Mouse (Mus musculus) splenic B cell, adult 2 months (primary cell): ENCODE results near the gene Atp13a4.

Source experiments
- DNase-seq: peaks from one replicate; pipeline ENCODE4 v3.0.0-alpha.2; 2011; ENCODE audit warnings: low read depth, low spot score
- H3K27me3 ChIP-seq: 2 replicates; pipeline ENCODE4 v1.6.1; 2012; ENCODE audit warnings: mild to moderate bottlenecking, low read length, moderate library complexity, mixed read lengths; ENCODE audit not compliant: control insufficient read depth, poor library complexity, insufficient read depth, severe bottlenecking
- H3K36me3 ChIP-seq: 2 replicates; pipeline ENCODE4 v1.6.1; 2012; ENCODE audit warnings: mild to moderate bottlenecking, low read length, moderate library complexity, mixed read lengths; ENCODE audit not compliant: control insufficient read depth, poor library complexity, insufficient read depth, severe bottlenecking

Atp13a4 gene

DNA sequence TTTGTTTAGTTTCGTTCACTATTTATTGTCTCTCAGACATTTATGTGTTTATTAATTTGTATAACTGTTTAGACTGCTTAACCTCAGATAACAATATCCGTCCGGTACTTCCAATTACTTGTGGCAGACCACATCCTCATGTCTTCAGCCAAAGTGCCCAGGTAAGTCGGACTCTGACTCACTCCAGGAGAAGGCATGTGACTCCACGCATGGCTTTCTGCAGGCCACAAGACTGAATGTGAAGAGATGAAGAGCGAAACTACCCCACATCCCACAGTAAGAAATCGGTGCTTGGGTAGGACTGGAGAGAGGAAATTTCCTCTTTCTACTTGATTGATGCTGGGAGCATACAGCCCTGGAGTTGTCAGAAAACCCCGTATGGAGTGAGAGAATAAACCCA lies 18.1 kb downstream of the Atp13a4 start:
- H3K36me3 ChIP-seq: no peaks in the 10 kb centered on the region
- peaks cover 2% of the 10 kb centered on the region; the same call in 1 of the 2 replicates for H3K27me3 ChIP-seq
- no peak for DNase-seq

DNA sequence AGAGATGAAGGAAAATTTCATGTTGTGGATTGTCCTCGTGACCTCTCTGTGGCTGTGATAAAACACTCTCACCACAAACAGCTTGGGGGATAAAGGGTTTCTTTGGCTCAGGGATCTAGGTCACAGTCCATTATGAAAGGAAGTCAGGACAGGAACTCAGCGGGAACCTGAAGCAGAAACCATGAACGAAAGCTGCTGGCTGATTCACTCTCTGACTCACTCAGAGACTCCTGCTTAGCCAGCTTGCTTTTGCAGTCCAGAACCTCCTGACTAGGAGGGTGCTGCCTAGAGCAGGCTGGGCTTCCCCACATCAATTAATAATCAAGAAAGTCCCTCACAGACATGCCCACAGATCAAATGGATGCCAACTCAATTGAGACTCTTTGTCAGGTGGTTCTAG lies 32.2 kb downstream of the Atp13a4 start:
- no peak for DNase-seq
- Histone ChIP-seq H3K27me3 (no peaks in the 10 kb centered on the region), H3K36me3 (no peaks in the 10 kb centered on the region; the same call in 1 of the 2 replicates)

DNA sequence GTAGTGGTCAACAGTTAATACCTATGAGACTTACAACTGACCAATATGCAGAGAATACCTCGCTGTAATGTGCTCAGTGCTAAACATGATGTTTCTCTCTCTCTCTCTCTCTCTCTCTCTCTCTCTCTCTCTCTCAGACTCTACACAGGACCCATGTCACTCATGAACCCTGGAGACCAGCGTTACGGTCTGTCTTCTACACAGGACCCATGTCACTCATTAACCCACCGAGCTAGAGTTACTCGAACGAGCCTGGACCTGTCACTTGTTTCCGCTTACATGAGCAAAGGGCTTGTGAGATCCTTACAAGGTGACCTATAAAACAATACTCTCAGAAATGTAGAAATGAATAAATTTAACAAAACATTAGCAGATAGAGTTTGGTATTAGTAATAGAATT lies 33.9 kb downstream of the Atp13a4 start:
- DNase-seq: no peak
- H3K27me3 ChIP-seq: no peaks in the 10 kb centered on the region
- no peaks in the 10 kb centered on the region; the same call in 1 of the 2 replicates for H3K36me3 ChIP-seq

DNA sequence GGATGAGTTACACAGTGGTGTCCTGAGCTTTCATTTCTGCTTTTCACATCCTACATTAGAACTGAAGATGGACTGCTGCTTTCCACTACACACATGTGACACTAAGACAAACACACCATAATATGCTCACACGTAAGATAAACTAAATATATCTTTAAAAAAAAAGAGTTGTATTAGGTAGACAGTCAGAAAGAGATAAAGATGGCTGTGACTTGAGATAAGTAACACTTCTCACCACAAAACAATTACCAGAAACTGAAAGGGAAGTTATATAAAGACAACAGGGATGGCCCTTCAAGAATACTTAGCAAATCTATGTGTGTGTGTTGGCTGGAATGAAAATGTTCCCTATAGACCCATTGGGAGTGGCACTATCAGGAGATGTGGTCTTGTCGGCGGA lies 34.8 kb downstream of the Atp13a4 start:
- no peak for DNase-seq
- no peaks in the 10 kb centered on the region for H3K27me3 ChIP-seq
- no peaks in the 10 kb centered on the region for H3K36me3 ChIP-seq

DNA sequence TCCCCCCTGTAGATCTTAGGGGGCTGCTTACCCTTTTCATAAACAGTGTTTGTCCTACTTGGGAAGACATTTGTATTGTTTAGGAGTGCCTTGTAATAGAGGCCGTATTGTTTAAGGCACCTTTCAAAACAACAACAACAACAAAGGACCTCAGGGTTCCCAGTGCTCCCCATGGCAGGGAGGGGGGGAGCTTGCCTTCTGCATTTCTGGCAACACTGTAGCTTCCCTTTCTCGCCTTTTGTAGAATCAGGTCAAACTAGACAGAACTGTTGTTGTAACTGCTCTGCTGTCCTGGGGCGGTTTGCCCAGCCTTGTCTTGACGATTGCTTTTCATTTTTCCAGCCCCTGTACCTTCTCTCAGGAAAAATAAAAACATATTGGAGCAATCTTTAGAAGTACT lies 40.0 kb downstream of the Atp13a4 start:
- no peaks in the 10 kb centered on the region for H3K27me3 ChIP-seq
- DNase-seq: no peak
- no peaks in the 10 kb centered on the region for H3K36me3 ChIP-seq

DNA sequence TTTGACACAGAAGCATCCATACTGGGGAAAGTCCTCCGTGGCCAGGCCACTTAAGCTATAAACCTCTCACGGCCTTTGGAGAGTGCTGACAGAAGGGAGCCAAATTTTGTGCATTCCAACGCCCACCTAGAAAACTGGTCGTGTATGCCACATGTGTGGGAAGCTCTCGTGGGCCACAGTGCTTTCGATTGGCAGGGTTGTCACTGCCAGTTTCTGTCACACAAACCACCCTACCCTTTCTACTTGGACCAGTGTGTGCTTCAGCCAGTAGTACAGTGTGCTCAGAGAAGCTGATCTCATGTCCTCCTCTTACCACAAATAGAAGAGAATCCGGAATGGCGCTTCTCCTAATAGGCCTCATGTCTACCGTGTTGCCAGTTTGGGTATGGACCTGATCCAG lies 40.5 kb downstream of the Atp13a4 start:
- Histone ChIP-seq H3K36me3 (no peaks in the 10 kb centered on the region), H3K27me3 (no peaks in the 10 kb centered on the region)
- no peak for DNase-seq

DNA sequence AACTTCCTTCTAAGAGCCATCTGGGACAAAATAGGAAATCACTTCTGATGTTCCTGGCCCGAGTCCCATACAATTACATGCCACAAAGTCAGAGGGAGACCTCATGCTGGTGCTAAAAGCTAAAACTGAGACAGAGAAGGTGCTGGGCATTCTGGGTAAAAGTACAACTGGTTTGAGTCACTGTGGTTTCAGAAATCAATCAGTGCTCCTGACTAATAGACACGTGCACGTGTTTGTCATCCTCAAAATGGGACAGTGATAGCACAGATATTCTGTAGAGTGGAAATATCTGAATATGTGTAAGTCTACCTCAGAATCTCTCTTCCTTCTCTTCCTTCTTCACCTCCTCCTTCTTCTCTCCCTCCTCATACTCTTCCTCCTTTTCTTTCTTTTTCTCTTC lies 53.6 kb downstream of the Atp13a4 start:
- Histone ChIP-seq H3K27me3 (no peaks in the 10 kb centered on the region), H3K36me3 (no peaks in the 10 kb centered on the region)
- DNase-seq: no peak

DNA sequence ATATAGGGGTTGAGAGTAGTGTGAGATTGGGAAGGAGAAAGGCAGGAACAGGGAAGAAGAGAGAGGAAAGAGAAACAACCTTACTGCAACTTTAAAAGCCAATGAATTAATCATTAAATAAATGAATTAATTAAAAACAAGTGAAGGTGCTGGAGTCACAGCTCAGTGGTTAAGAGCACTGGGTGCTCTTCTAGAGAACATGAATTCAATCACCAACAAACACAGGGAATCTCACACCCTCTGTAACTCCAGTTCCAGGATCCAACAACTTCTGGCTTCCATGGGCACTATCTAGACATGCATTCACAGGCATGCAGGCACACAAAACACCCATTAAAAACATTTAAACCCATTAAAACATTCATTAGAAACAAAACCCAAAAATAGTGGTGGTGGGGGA lies 63.2 kb downstream of the Atp13a4 start:
- no peak for DNase-seq
- no peaks in the 10 kb centered on the region for H3K27me3 ChIP-seq
- no peaks in the 10 kb centered on the region for H3K36me3 ChIP-seq

DNA sequence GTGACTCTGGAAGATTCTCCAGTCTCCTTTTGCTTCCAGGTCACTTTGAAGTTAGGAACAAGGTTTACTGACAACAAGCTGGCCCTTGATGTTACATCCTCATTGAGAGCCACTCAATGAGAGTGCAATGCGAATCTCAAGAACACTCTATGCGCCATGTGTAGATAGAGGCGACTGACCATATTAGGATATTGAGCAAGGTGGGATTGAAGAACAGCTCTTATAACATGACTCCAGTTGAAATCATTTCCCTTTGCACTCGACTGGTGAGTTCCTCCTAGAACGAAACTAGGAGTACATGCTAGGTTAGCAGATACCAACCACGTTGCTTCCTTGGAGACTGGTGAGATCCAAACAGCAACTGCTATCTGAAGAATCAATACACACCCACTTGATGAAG lies 64.3 kb downstream of the Atp13a4 start:
- no peak for DNase-seq
- Histone ChIP-seq H3K36me3 (no peaks in the 10 kb centered on the region), H3K27me3 (no peaks in the 10 kb centered on the region)

DNA sequence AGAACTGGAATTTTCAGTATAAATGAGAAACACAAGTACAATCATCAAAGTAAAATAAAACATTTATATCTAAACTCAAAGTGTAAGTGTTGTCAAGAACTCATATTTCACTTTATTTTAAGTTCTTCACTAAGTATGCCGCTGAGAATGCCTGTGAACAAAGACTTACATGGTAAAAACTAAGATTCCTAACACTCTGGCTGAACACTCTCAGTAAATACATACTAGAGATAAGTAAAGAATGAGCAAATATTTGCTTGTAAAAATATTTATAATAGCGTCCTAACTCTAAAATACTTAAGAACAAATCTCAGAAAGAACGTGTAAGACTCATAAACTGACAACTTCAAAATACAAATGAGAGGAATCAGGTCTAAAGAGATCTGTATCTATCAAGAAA lies 80.9 kb downstream of the Atp13a4 start:
- DNase-seq: no peak
- no peaks in the 10 kb centered on the region for H3K36me3 ChIP-seq
- H3K27me3 ChIP-seq: no peaks in the 10 kb centered on the region

DNA sequence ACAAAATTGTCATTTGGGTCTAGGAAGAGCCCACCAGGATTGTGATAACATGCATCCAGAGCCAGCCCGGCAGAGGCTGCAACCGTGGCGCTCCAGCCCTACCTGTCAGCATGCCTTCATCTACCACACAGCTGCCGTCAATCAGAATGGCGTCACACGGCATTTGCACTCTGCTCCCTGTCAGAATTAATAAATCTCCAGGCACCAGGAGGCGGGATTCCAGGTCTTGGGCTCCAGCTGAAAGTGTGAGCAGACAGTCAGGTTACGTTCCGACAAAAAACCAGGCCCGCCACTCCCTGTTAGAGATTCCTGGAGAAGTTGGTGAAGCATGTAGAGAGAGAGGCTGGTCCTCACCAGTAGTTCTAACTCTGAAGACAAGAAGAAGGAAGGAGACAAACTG lies 85.3 kb downstream of the Atp13a4 start:
- H3K27me3 ChIP-seq: no peaks in the 10 kb centered on the region
- DNase-seq: no peak

DNA sequence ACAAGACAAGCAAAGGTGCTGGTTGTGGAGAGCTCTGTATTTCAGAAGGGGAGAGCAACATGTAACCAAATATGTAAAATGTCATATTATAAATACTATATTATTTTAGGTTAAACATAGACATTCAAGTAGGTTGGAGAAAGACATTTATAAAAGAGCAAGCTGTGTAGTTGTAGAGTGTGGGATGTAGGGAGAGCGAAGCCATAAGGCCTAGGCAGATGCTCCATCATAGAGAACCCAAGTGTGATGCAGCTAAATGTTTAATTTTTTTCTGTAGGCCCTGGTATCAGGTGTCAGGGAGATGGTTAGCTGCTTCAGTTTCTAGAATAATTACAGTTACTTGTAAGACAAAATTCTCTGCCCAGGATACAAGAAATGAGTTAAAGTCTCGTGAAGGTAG lies 87.8 kb downstream of the Atp13a4 start:
- H3K27me3 ChIP-seq: no peaks in the 10 kb centered on the region
- DNase-seq: no peak
- H3K36me3 ChIP-seq: no peaks in the 10 kb centered on the region

More for the DNA sequence above, 85.3 kb downstream of the Atp13a4 start:
- H3K36me3 ChIP-seq: no peaks in the 10 kb centered on the region

DNA sequence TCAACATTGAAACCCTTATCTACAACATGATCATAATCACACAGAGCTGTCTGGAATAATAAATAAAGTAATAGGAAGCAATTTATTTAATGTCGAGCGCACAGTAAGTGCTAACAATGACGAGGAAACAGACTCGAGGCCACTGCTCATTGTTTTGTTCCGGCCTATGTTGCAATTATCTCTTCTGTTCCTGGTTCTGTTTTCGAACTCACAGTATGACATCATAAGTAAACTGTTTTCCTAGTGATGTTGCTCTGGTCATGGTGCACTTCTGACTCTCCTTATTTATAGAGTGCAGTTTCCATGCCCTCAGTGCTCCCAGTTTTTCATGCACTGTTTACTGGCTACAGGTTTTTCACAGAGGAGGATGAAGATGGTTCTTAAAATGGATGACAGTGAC lies 91.4 kb downstream of the Atp13a4 start:
- DNase-seq: no peak
- H3K27me3 ChIP-seq: no peaks in the 10 kb centered on the region
- no peaks in the 10 kb centered on the region for H3K36me3 ChIP-seq

DNA sequence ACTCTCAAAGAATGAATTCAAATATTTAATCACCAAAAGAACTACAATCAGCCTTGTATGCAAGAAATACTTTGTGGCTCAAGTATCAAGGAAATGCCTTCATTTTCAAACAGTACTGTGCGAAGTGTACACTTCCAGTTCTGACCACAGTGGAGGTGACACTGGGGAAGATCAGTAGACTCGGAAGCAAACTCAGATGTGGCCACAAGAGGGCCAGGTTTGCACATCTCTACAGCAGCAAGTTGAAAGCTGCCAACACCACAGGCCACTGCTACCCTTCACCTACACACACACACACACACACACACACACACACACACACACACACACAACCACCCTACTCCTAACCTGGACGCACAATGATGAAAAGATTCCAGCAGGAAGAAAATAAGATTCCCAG lies 93.0 kb downstream of the Atp13a4 start:
- Histone ChIP-seq H3K27me3 (no peaks in the 10 kb centered on the region), H3K36me3 (no peaks in the 10 kb centered on the region)
- DNase-seq: peak; percentile 12

DNA sequence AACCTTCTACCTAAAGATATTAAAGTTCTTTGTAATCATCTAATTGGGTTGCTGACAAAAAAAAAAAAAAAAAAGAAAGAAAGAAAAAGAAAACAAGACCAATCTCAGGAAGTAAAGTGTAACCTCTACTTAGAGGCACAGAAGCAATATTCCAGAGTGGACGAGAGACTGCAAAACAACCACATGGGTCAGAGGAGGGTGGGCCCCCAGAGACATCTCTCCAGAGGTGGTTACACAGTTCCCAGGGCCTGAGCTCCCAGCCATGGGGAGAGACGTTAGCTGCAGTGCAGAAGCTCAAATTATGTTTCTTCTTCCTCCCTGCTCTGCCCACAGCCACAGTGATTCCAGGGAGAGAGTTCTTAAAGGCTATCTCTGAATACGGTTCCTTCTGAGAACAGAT lies 102.5 kb downstream of the Atp13a4 start:
- H3K27me3 ChIP-seq: no peaks in the 10 kb centered on the region
- no peaks in the 10 kb centered on the region for H3K36me3 ChIP-seq
- DNase-seq: no peak

DNA sequence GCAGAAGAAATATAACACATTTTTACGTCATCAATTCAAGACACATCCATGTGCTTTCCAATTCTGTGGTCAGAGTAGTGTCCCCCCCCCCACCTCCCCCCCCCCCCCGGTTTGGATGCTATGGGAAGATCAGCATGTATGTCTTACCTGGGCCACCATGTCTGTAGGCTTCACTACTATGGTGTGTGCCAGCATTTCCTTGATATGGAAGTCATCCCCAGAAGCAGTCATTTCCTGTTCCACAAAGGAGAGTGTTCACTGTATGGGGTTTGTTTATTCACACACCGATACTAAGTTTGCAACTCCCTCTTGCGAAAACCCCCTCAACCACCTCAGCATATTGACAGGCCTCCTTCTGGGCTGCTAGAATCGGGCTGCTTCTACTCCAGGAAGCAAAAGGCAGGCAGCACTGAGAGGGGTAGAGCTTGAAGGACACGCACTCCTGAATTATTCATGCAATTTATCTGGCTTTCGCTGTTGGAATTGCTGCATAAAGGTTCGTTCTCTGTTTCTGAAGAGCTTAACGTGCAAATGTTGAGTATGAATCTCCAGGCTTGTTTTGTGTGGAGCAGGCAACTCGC lies 103.2 kb downstream of the Atp13a4 start:
- Histone ChIP-seq H3K27me3 (no peaks in the 10 kb centered on the region), H3K36me3 (no peaks in the 10 kb centered on the region)
- DNase-seq: no peak
